Comparison of ENCODE assay signal across 22 mouse cellular contexts in the genomic region with DNA sequence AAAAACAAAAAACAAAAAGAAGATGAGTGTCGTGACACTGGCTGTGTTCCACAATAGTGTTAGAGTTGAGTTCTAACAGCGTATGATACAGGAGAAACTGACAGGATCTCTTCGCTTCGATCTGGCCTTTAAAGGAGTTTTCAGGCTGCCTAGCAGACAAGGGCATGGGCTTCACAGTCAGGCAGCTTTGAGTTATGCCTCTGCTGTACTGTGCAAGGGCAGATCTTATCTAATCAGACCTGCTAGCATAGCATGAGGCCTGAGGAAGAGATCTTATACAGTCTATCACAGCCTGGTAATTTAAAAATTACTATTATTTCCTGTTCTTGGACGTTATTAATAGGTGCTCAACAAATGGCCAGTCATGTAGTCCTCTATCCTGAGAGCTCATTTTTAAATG.
DNase-seq lines count a peak whose midpoint lies in the region; ATAC-seq and TF ChIP-seq lines count a peak whose summit lies in the region.
"Had no signal": no experiment of that assay in that cellular context is flagged by ENCODE, and none has a peak within 500 bp of the region (broad histone marks: within the 10 kb centered on the region; RNA-seq: fewer than 3 reads in every experiment).

No protein-coding gene starts in this region.

- H3K27me3 ChIP-seq in kidney, postnatal 0 days (ENCODE audit: insufficient read depth, low read length), result no peaks in the 10 kb centered on the region
- no peaks in the 10 kb centered on the region for H3K27me3 ChIP-seq in kidney, embryonic 14.5 days (ENCODE audit: control insufficient read depth, insufficient read depth, low read length)
- no peaks in the 10 kb centered on the region for H3K27me3 ChIP-seq in midbrain, embryonic 13.5 days
- no peaks in the 10 kb centered on the region for H3K27me3 ChIP-seq in midbrain, embryonic 11.5 days (ENCODE audit: control insufficient read depth, insufficient read depth, low read length)
- H3K27me3 ChIP-seq: embryonic facial prominence, embryonic 12.5 days; heart, embryonic 12.5 days; limb, embryonic 13.5 days; liver, embryonic 12.5 days; stomach, embryonic 15.5 days had no signal

- WGBS in kidney, postnatal 0 days, result 53% methylated on average over 5 of the region's 5 CpGs
- WGBS in kidney, embryonic 14.5 days, result 62% methylated on average over 5 of the region's 5 CpGs
- WGBS in midbrain, embryonic 13.5 days, result 90% methylated on average over 5 of the region's 5 CpGs
- WGBS in midbrain, embryonic 11.5 days, result 92% methylated on average over 5 of the region's 5 CpGs

- peak; percentile 58 to 82 for DNase-seq in adrenal gland, adult (ENCODE audit: inconsistent age in 2 of 2, low spot score in 1 of 2)
- DNase-seq in adrenal gland, postnatal 25 days, result no peak
- DNase-seq in heart, adult 11 months, result peak; percentile 67
- DNase-seq in heart, postnatal 25 days (ENCODE audit: low spot score), result no peak
- DNase-seq in kidney, postnatal 0 days (ENCODE audit: low spot score), result no peak
- no peak for DNase-seq in midbrain, embryonic 11.5 days (ENCODE audit: low spot score, missing footprints)
- DNase-seq: gastrocnemius, postnatal 36 days; heart, adult 2 months; kidney, adult 18-20 months; layer of hippocampus, adult 9-11 months; liver, postnatal 0 days; right cerebral cortex, postnatal 25 days had no signal

- peaks cover 8% of the 10 kb centered on the region for H3K4me1 ChIP-seq in kidney, postnatal 0 days (replicated peaks; ENCODE audit: insufficient read depth, low read length)
- peaks cover 8% of the 10 kb centered on the region; the same call in 1 of the 2 replicates for H3K4me1 ChIP-seq in kidney, embryonic 14.5 days (ENCODE audit: control insufficient read depth, insufficient read depth, low read length)
- H3K4me1 ChIP-seq in midbrain, embryonic 13.5 days (replicated peaks), result peaks cover 33% of the 10 kb centered on the region
- peaks cover 13% of the 10 kb centered on the region for H3K4me1 ChIP-seq in midbrain, embryonic 11.5 days (ENCODE audit: control insufficient read depth, insufficient read depth, low read length)
- H3K4me1 ChIP-seq: stomach, embryonic 15.5 days had no signal

- no peak for ATAC-seq in kidney, postnatal 0 days (replicated peaks; ENCODE audit: low FRiP score, low read depth)
- no peak for ATAC-seq in kidney, embryonic 14.5 days (ENCODE audit: low FRiP score, low TSS enrichment)
- ATAC-seq in midbrain, embryonic 13.5 days, result no peak
- no peak for ATAC-seq in midbrain, embryonic 11.5 days (ENCODE audit: low FRiP score)
- ATAC-seq: forebrain, embryonic 14.5 days; hindbrain, embryonic 16.5 days; liver, embryonic 12.5 days; liver, postnatal 0 days had no signal

- no peak overlapping the region for H3K9ac ChIP-seq in kidney, postnatal 0 days (ENCODE audit: low read depth, low read length)
- no peak overlapping the region for H3K9ac ChIP-seq in kidney, embryonic 14.5 days (ENCODE audit: low read depth, low read length)
- H3K9ac ChIP-seq in midbrain, embryonic 13.5 days (replicated peaks), result no peak overlapping the region
- H3K9ac ChIP-seq in midbrain, embryonic 11.5 days (ENCODE audit: low read length), result no peak overlapping the region
- H3K9ac ChIP-seq: embryonic facial prominence, embryonic 12.5 days; heart, embryonic 12.5 days; limb, embryonic 13.5 days; liver, embryonic 12.5 days; liver, postnatal 0 days; stomach, embryonic 15.5 days had no signal

- no peak overlapping the region for H3K4me3 ChIP-seq in kidney, postnatal 0 days (replicated peaks; ENCODE audit: low read depth, low read length)
- no peak overlapping the region for H3K4me3 ChIP-seq in kidney, embryonic 14.5 days (ENCODE audit: low read length)
- no peak overlapping the region for H3K4me3 ChIP-seq in midbrain, embryonic 13.5 days (replicated peaks)
- no peak overlapping the region for H3K4me3 ChIP-seq in midbrain, embryonic 11.5 days (ENCODE audit: low read depth, low read length)
- H3K4me3 ChIP-seq: embryonic facial prominence, embryonic 12.5 days; heart, adult 2 months; heart, embryonic 12.5 days; limb, embryonic 13.5 days; liver, embryonic 12.5 days; stomach, embryonic 15.5 days had no signal

- no peaks in the 10 kb centered on the region for H3K36me3 ChIP-seq in kidney, postnatal 0 days (ENCODE audit: insufficient read depth, low read length)
- no peaks in the 10 kb centered on the region for H3K36me3 ChIP-seq in kidney, embryonic 14.5 days (ENCODE audit: control insufficient read depth, insufficient read depth, low read length)
- no peaks in the 10 kb centered on the region for H3K36me3 ChIP-seq in midbrain, embryonic 13.5 days
- H3K36me3 ChIP-seq in midbrain, embryonic 11.5 days (ENCODE audit: control insufficient read depth, insufficient read depth, low read length), result no peaks in the 10 kb centered on the region
- H3K36me3 ChIP-seq: embryonic facial prominence, embryonic 12.5 days; G1E; heart, embryonic 12.5 days; liver, embryonic 12.5 days; stomach, embryonic 15.5 days had no signal

- no peak overlapping the region for H3K4me2 ChIP-seq in kidney, postnatal 0 days (ENCODE audit: low read length)
- H3K4me2 ChIP-seq in kidney, embryonic 14.5 days (replicated peaks; ENCODE audit: low read depth, low read length), result no peak overlapping the region
- no peak overlapping the region for H3K4me2 ChIP-seq in midbrain, embryonic 13.5 days (replicated peaks)
- no peak overlapping the region for H3K4me2 ChIP-seq in midbrain, embryonic 11.5 days
- H3K4me2 ChIP-seq: embryonic facial prominence, embryonic 12.5 days; heart, embryonic 12.5 days; limb, embryonic 13.5 days; liver, embryonic 12.5 days; stomach, embryonic 15.5 days had no signal

- intact Hi-C loops in heart, postnatal 25 days (cut with DNase I), result loop anchor here (10.0 kb wide), 1 partner anchor 140 kb away; no protein-coding TSS in a partner anchor

- no peaks in the 10 kb centered on the region for H3K9me3 ChIP-seq in kidney, postnatal 0 days (replicated peaks; ENCODE audit: low read length)
- no peaks in the 10 kb centered on the region for H3K9me3 ChIP-seq in kidney, embryonic 14.5 days (ENCODE audit: control insufficient read depth, low read length)
- no peaks in the 10 kb centered on the region for H3K9me3 ChIP-seq in midbrain, embryonic 13.5 days
- no peaks in the 10 kb centered on the region for H3K9me3 ChIP-seq in midbrain, embryonic 11.5 days (ENCODE audit: control insufficient read depth, low read length)
- H3K9me3 ChIP-seq: embryonic facial prominence, embryonic 12.5 days; G1E; heart, embryonic 12.5 days; limb, embryonic 13.5 days; liver, embryonic 12.5 days; stomach, embryonic 15.5 days had no signal

- no peak for TF ChIP-seq CTCF in kidney, postnatal 0 days (IDR thresholded peaks at IDR 0.05; ENCODE audit: low read depth)

- 0 out of 2 replicates have a peak overlapping the region, but pooled peaks have one; percentile 28 for H3K27ac ChIP-seq in kidney, postnatal 0 days
- H3K27ac ChIP-seq in kidney, embryonic 14.5 days (ENCODE audit: low read depth, low read length), result no peak overlapping the region
- H3K27ac ChIP-seq in midbrain, embryonic 13.5 days, result 0 out of 2 replicates have a peak overlapping the region, but pooled peaks have one; percentile 7
- H3K27ac ChIP-seq in midbrain, embryonic 11.5 days (ENCODE audit: low read depth, low read length), result no peak overlapping the region
- H3K27ac ChIP-seq: embryonic facial prominence, embryonic 12.5 days; limb, embryonic 13.5 days; liver, embryonic 12.5 days; stomach, embryonic 15.5 days had no signal

Comparison
In these comparisons a context has a peak if more than half of its experiments do, and no peak if none do; other contexts are left out.
1. DNase-seq: peak in adrenal gland, adult (2 of 2) and heart, adult 11 months (single experiment); none in adrenal gland, postnatal 25 days (single experiment), heart, postnatal 25 days (single experiment), kidney, postnatal 0 days (single experiment) and midbrain, embryonic 11.5 days (single experiment).
2. H3K27ac ChIP-seq: peak in kidney, postnatal 0 days (single experiment) and midbrain, embryonic 13.5 days (single experiment); none in kidney, embryonic 14.5 days (single experiment) and midbrain, embryonic 11.5 days (single experiment).